Mouse (Mus musculus) ES-E14 (cell line): ENCODE results near the gene Ect2l. TPM values are rescaled to one million over a fixed set of nuclear protein-coding genes. Genes with fewer than 3 reads are reported as not detected.

Experiments used
- DNase-seq: peaks from one replicate; pipeline ENCODE4 v3.0.0-alpha.2; 2013; ENCODE audit warnings: low read depth, low spot score
- H3K27ac ChIP-seq: 2 replicates; pipeline ENCODE4 v1.5.1; 2012; ENCODE audit warnings: low read depth, mild to moderate bottlenecking, low read length, moderate library complexity, mixed read lengths; ENCODE audit not compliant: poor library complexity, insufficient read depth, severe bottlenecking
- H3K36me3 ChIP-seq: 2 replicates; pipeline ENCODE4 v1.6.1; 2012; ENCODE audit warnings: mild to moderate bottlenecking, low read length, moderate library complexity, mixed read lengths; ENCODE audit not compliant: control insufficient read depth, poor library complexity, insufficient read depth, severe bottlenecking
- H3K4me1 ChIP-seq, 2 experiments: fragments of 150-350 bp in 1 of 2; sonication (generic) in 1 of 2; 2 replicates each; pipeline ENCODE4 v1.6.1; 2012; ENCODE audit warnings: low read length in 2 of 2, mild to moderate bottlenecking in 1 of 2, mixed read lengths in 1 of 2; ENCODE audit not compliant: control insufficient read depth in 2 of 2, insufficient read depth in 2 of 2, poor library complexity in 1 of 2
- H3K4me3 ChIP-seq, 2 experiments: fragments of 150-350 bp in 1 of 2; sonication (generic) in 1 of 2; 2 replicates each; pipeline ENCODE4 v1.5.1; 2012; ENCODE audit warnings: low read length in 2 of 2, low read depth in 1 of 2, mild to moderate bottlenecking in 1 of 2, mixed read lengths in 1 of 2; ENCODE audit not compliant: insufficient read depth in 1 of 2, poor library complexity in 1 of 2, severe bottlenecking in 1 of 2
- H3K9ac ChIP-seq: 2 replicates; pipeline ENCODE4 v1.6.1; 2012; ENCODE audit warnings: low read depth, mild to moderate bottlenecking, low read length, mixed read lengths; ENCODE audit not compliant: poor library complexity, insufficient read depth, severe bottlenecking
- H3K9me3 ChIP-seq: fragments of 150-350 bp; sonication (generic); 2 replicates; pipeline ENCODE4 v1.6.1; 2012; ENCODE audit warnings: low read depth, mild to moderate bottlenecking, low read length; ENCODE audit not compliant: control insufficient read depth, insufficient read depth
- CHD2 ChIP-seq: IDR thresholded peaks from 2 replicates; pipeline ENCODE4 v1.6.1; 2014; ENCODE audit warnings: mild to moderate bottlenecking, low read depth, low read length, inconsistent platforms
- HCFC1 ChIP-seq: IDR thresholded peaks from 2 replicates; pipeline ENCODE4 v1.6.1; 2012; ENCODE audit warnings: low read length, inconsistent platforms, borderline replicate concordance; ENCODE audit not compliant: insufficient read depth
- MAFK ChIP-seq: IDR thresholded peaks from 2 replicates; pipeline ENCODE4 v1.6.1; 2014; ENCODE audit warnings: mild to moderate bottlenecking, low read depth, low read length, inconsistent platforms; ENCODE audit not compliant: insufficient read depth
- ZC3H11A ChIP-seq: IDR thresholded peaks from 2 replicates; pipeline ENCODE4 v1.6.1; 2012; ENCODE audit warnings: low read depth, mild to moderate bottlenecking, inconsistent platforms, low read length, borderline replicate concordance
- ZNF384 ChIP-seq: IDR thresholded peaks from 2 replicates; pipeline ENCODE4 v1.6.1; 2012; ENCODE audit warnings: low read depth, low read length, inconsistent platforms
- in situ Hi-C, 2 experiments: fragments of 600-800 bp; cut with MboI; formaldehyde crosslinking; loops; one replicate each; pipeline ENCODE4 v1.15.1; 2025; ENCODE audit warnings: low sequenced_read_pairs in 2 of 2, inconsistent platforms in 1 of 2; ENCODE audit not compliant: unreplicated experiment in 2 of 2
- total RNA-seq: library from RNA; depleted of rRNA; stranded (reverse); fragments of 300-350 nt; gene quantifications from 2 replicates; pipeline ENCODE4 v1.2.3, GENCODE M21; 2012

Gene Ect2l
- total RNA-seq, 1 experiment: not detected

DNA sequence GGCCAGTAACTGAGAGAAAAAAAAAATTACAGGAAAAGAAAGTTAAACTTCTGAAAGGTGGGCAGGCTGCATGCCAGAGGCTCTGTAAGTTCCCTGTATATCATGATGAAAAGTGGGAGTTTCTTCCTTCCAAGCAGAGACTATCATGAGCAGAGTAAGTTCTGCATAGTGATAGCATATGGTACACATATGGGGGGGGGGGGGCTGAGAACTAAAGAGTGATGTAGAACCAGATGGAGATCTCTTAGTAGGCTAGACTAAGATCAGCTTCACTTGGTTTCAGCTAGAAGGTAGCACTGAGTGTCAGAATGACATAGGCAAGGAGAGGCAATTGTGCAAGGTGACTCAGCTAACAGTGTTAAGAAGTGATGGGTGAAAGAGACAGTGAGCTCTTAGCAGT, 99.8 kb downstream of the Ect2l start:
- in situ Hi-C loops: no loop called here
- no peak overlapping the region for H3K9ac ChIP-seq
- H3K4me1 ChIP-seq: 0 out of 4 replicates have a peak, but pooled peaks cover 0 to 2% of the 10 kb centered on the region in 2 experiments
- peaks cover 4% of the 10 kb centered on the region; the same call in 1 of the 2 replicates for H3K36me3 ChIP-seq
- no peak overlapping the region for H3K4me3 ChIP-seq
- TF ChIP-seq ZC3H11A (no peak), CHD2 (no peak), HCFC1 (no peak), ZNF384 (no peak), MAFK (no peak)
- no peak for DNase-seq
- H3K9me3 ChIP-seq: no peaks in the 10 kb centered on the region
- H3K27ac ChIP-seq: no peak overlapping the region

DNA sequence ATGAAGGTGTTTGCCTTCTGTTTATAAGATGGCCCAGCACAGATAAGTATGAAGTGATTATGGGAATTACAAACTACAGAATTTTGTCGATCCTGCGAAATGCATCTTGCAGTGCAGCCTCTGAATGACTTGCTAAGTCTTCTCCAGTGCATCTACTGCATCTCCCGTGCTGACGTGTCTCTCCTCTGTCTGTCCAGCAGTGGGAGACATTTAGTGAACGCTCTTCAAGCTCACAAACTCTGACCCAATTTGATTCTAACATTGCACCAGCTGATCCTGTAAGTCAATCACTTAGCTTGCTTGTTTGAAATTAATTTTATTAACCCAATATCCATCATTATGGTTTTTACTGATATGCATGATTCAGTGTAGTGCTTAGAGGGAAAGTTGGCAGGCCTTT, 103.2 kb downstream of the Ect2l start:
- Histone ChIP-seq H3K4me1 (no peaks in the 10 kb centered on the region), H3K36me3 (peaks cover 6% of the 10 kb centered on the region; the same call in 1 of the 2 replicates), H3K9me3 (no peaks in the 10 kb centered on the region), H3K27ac (no peak overlapping the region), H3K4me3 (no peak overlapping the region), H3K9ac (no peak overlapping the region)
- DNase-seq: no peak
- in situ Hi-C loops: no loop called here
- TF ChIP-seq ZNF384 (no peak), HCFC1 (no peak), MAFK (no peak)

DNA sequence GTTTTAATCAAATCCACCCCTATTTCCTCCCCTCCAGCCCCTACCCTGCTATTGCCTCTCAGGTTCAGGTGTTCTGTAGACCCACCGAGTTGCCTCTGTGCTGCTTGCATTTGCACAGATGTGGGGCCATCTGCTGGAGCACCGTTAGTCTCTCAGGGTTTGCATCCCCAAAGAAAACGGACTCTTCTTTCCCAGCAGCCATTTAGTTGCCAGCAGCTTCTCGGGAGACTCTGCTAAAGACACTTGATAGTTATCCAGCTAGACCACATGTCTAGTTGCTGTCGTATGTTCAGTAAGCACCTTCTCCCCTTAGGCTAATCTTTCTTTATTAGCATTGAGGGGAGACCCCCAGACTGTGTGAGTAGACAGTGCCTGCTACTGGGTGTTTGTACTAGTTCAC, 108.5 kb downstream of the Ect2l start:
- TF ChIP-seq MAFK: no peak
- no peak for TF ChIP-seq CHD2
- no peak for TF ChIP-seq ZC3H11A
- TF ChIP-seq ZNF384: no peak
- TF ChIP-seq HCFC1: no peak
- H3K9ac ChIP-seq: no peak overlapping the region
- no peak overlapping the region for H3K27ac ChIP-seq
- no peak overlapping the region for H3K4me3 ChIP-seq
- peaks cover 11% of the 10 kb centered on the region for H3K36me3 ChIP-seq
- no peaks in the 10 kb centered on the region for H3K9me3 ChIP-seq
- no peak for DNase-seq
- H3K4me1 ChIP-seq: no peaks in the 10 kb centered on the region
- in situ Hi-C loops: no loop called here

GRCm38 (mm10) chr10:18090691-18091090, 120.0 kb downstream of the Ect2l start:
- TF ChIP-seq HCFC1 (no peak), MAFK (no peak), ZNF384 (no peak), CHD2 (no peak), ZC3H11A (no peak)
- peaks cover 3% of the 10 kb centered on the region; the same call in 1 of the 2 replicates for H3K9me3 ChIP-seq
- H3K4me1 ChIP-seq: peaks cover 3 to 5% of the 10 kb centered on the region in 2 experiments; a peak in 3 of 4 replicates
- H3K9ac ChIP-seq: no peak overlapping the region
- H3K36me3 ChIP-seq: peaks cover 10% of the 10 kb centered on the region
- DNase-seq: peak; percentile 26
- H3K27ac ChIP-seq: no peak overlapping the region
- in situ Hi-C loops: no loop called here
- H3K4me3 ChIP-seq: no peak overlapping the region

- Histone ChIP-seq H3K36me3 (no peaks in the 10 kb centered on the region; the same call in 1 of the 2 replicates), H3K27ac (no peak overlapping the region), H3K9ac (no peak overlapping the region), H3K4me1 (no peaks in the 10 kb centered on the region), H3K4me3 (no peak overlapping the region), H3K9me3 (peaks cover 7% of the 10 kb centered on the region)
- no peak for TF ChIP-seq CHD2
- no peak for TF ChIP-seq MAFK
- TF ChIP-seq ZNF384: no peak
- TF ChIP-seq HCFC1: no peak
- no peak for TF ChIP-seq ZC3H11A
- no peak for DNase-seq
- in situ Hi-C loops: no loop called here
These were observed 127.9 kb downstream of the Ect2l start for GRCm38 (mm10) chr10:18082772-18083171.
